Mouse (Mus musculus) bone marrow macrophage, adult 2 months (primary cell): ENCODE measurements around the gene Ell.

Source experiments
- CTCF ChIP-seq: IDR thresholded peaks from 2 replicates; pipeline ENCODE4 v1.5.1; 2012; ENCODE audit warnings: low read depth, mild to moderate bottlenecking, low read length, moderate library complexity
- POLR2A ChIP-seq: IDR thresholded peaks from 2 replicates; pipeline ENCODE4 v1.6.1; 2012; ENCODE audit warnings: mild to moderate bottlenecking, low read depth, low read length, borderline replicate concordance

GRCm38 (mm10) chr8:70493692-70494415 is 45.4 kb upstream of the Ell start:
- TF ChIP-seq CTCF (no peak), POLR2A (no peak)
